Mouse (Mus musculus) MEL (cell line): ENCODE measurements around the gene Anxa8. TPM values are rescaled to one million over a fixed set of nuclear protein-coding genes. Genes with fewer than 3 reads are reported as not detected.

Experiments
- DNase-seq: peaks from one replicate; pipeline ENCODE4 v3.0.0; 2011; ENCODE audit warnings: low read depth, low spot score
- H3K27ac ChIP-seq: 2 replicates; pipeline ENCODE4 v1.5.1; 2012; ENCODE audit warnings: low read depth, mild to moderate bottlenecking, control low read depth, low read length, moderate library complexity; ENCODE audit not compliant: control insufficient read depth
- H3K27me3 ChIP-seq, 2 experiments: fragments of 150-350 bp in 1 of 2; sonication (generic) in 1 of 2; 2 replicates each; pipeline ENCODE4 v1.6.1; 2012; ENCODE audit warnings: low read length in 2 of 2, mild to moderate bottlenecking in 2 of 2, improper control_type of control experiment in 1 of 2, moderate library complexity in 1 of 2; ENCODE audit not compliant: insufficient read depth in 2 of 2, control insufficient read depth in 1 of 2
- H3K36me3 ChIP-seq, 2 experiments: 2 replicates each; pipeline ENCODE4 v1.6.1; 2012 to 2014; ENCODE audit warnings: low read length in 2 of 2, improper control_type of control experiment in 1 of 2, inconsistent platforms in 1 of 2, mild to moderate bottlenecking in 1 of 2; ENCODE audit not compliant: insufficient read depth in 2 of 2, control insufficient read depth in 1 of 2
- H3K4me1 ChIP-seq, 2 experiments: fragments of 150-350 bp in 1 of 2; sonication (generic) in 1 of 2; 2 replicates each; pipeline ENCODE4 v1.6.1; 2012; ENCODE audit warnings: low read length in 2 of 2, improper control_type of control experiment in 1 of 2, mild to moderate bottlenecking in 1 of 2; ENCODE audit not compliant: insufficient read depth in 2 of 2, control insufficient read depth in 1 of 2
- H3K4me3 ChIP-seq, 2 experiments: fragments of 150-350 bp in 1 of 2; sonication (generic) in 1 of 2; 2 replicates each; pipeline ENCODE4 v1.5.1; 2012; ENCODE audit warnings: low read depth in 2 of 2, low read length in 2 of 2, mild to moderate bottlenecking in 2 of 2, moderate library complexity in 2 of 2, control low read depth in 1 of 2, improper control_type of control experiment in 1 of 2; ENCODE audit not compliant: control insufficient read depth in 1 of 2, insufficient read depth in 1 of 2
- H3K79me2 ChIP-seq: 2 replicates; pipeline ENCODE4 v1.6.1; 2012; ENCODE audit warnings: mild to moderate bottlenecking, low read length, moderate library complexity; ENCODE audit not compliant: control insufficient read depth, poor library complexity, insufficient read depth
- H3K9ac ChIP-seq: 2 replicates; pipeline ENCODE4 v1.6.1; 2012; ENCODE audit warnings: low read depth, mild to moderate bottlenecking, control low read depth, low read length, moderate library complexity; ENCODE audit not compliant: control insufficient read depth, poor library complexity, severe bottlenecking
- H3K9me3 ChIP-seq: fragments of 150-350 bp; sonication (generic); replicated peaks from 2 replicates; pipeline ENCODE4 v1.6.1; 2012; ENCODE audit warnings: mild to moderate bottlenecking, low read length, improper control_type of control experiment, moderate library complexity; ENCODE audit not compliant: insufficient read depth
- CHD1 ChIP-seq: IDR thresholded peaks from 2 replicates; pipeline ENCODE4 v1.6.1; 2012; ENCODE audit warnings: low read depth, mild to moderate bottlenecking, inconsistent platforms, low read length, improper control_type of control experiment
- CHD2 ChIP-seq: IDR thresholded peaks from 2 replicates; pipeline ENCODE4 v1.6.1; 2011; ENCODE audit warnings: low read length, improper control_type of control experiment
- CTCF ChIP-seq, 3 experiments: IDR thresholded peaks in 2 of 3; conservative IDR thresholded peaks in 1 of 3; 2 replicates each; pipeline ENCODE4 v1.5.1; 2011 to 2012; ENCODE audit warnings: low read length in 3 of 3, low read depth in 2 of 3, mild to moderate bottlenecking in 2 of 3, improper control_type of control experiment in 1 of 3, inconsistent platforms in 1 of 3, mixed read lengths in 1 of 3, moderate library complexity in 1 of 3; ENCODE audit not compliant: control insufficient read depth in 1 of 3, insufficient read depth in 1 of 3, poor library complexity in 1 of 3, severe bottlenecking in 1 of 3
- ELF1 ChIP-seq: IDR thresholded peaks from 2 replicates; pipeline ENCODE4 v1.6.1; 2014; ENCODE audit warnings: low read depth, mild to moderate bottlenecking, inconsistent platforms, low read length, improper control_type of control experiment, moderate library complexity
- ETS1 ChIP-seq: IDR thresholded peaks from 2 replicates; pipeline ENCODE4 v1.6.1; 2012; ENCODE audit warnings: low read depth, mild to moderate bottlenecking, inconsistent platforms, low read length, improper control_type of control experiment, moderate library complexity
- GABPA ChIP-seq: IDR thresholded peaks from 2 replicates; pipeline ENCODE4 v1.6.1; 2012; ENCODE audit warnings: low read depth, mild to moderate bottlenecking, inconsistent platforms, low read length, improper control_type of control experiment, moderate library complexity
- GATA1 ChIP-seq: IDR thresholded peaks from 2 replicates; pipeline ENCODE4 v1.6.1; 2011; ENCODE audit warnings: low read depth, low read length, improper control_type of control experiment
- HCFC1 ChIP-seq: IDR thresholded peaks from 2 replicates; pipeline ENCODE4 v1.6.1; 2012; ENCODE audit warnings: low read depth, mild to moderate bottlenecking, inconsistent platforms, low read length, improper control_type of control experiment, moderate library complexity
- JUND ChIP-seq: IDR thresholded peaks from 2 replicates; pipeline ENCODE4 v1.6.1; 2011; ENCODE audit warnings: low read depth, mild to moderate bottlenecking, improper control_type of control experiment, low read length
- KAT2A ChIP-seq: conservative IDR thresholded peaks from 2 replicates; pipeline ENCODE4 v1.6.1; 2012; ENCODE audit warnings: low read depth, low read length, improper control_type of control experiment, inconsistent platforms
- MAX ChIP-seq: IDR thresholded peaks from 2 replicates; pipeline ENCODE4 v1.6.1; 2011; ENCODE audit warnings: low read length, improper control_type of control experiment
- MAZ ChIP-seq: IDR thresholded peaks from 2 replicates; pipeline ENCODE4 v1.6.1; 2012; ENCODE audit warnings: low read depth, mild to moderate bottlenecking, inconsistent platforms, low read length, improper control_type of control experiment
- MEF2A ChIP-seq: IDR thresholded peaks from 2 replicates; pipeline ENCODE4 v1.6.1; 2014; ENCODE audit warnings: low read depth, mild to moderate bottlenecking, inconsistent platforms, low read length, improper control_type of control experiment; ENCODE audit not compliant: poor library complexity, insufficient replicate concordance, severe bottlenecking; ENCODE audit errors: extremely low read depth
- MXI1 ChIP-seq: IDR thresholded peaks from 2 replicates; pipeline ENCODE4 v1.6.1; 2011; ENCODE audit warnings: mild to moderate bottlenecking, low read depth, low read length, improper control_type of control experiment
- MYB ChIP-seq: IDR thresholded peaks from 2 replicates; pipeline ENCODE4 v1.6.1; 2011; ENCODE audit warnings: mild to moderate bottlenecking, low read depth, low read length, improper control_type of control experiment
- MYC ChIP-seq: IDR thresholded peaks from 2 replicates; pipeline ENCODE4 v1.6.1; 2011; ENCODE audit warnings: low read depth, mild to moderate bottlenecking, low read length, improper control_type of control experiment, moderate library complexity
- NELFE ChIP-seq: IDR thresholded peaks from 2 replicates; pipeline ENCODE4 v1.6.1; 2011; ENCODE audit warnings: low read depth, low read length, improper control_type of control experiment
- NRF1 ChIP-seq: IDR thresholded peaks from 2 replicates; pipeline ENCODE4 v1.6.1; 2014; ENCODE audit warnings: low read depth, mild to moderate bottlenecking, inconsistent platforms, low read length, improper control_type of control experiment, moderate library complexity; ENCODE audit not compliant: poor library complexity, insufficient read depth, severe bottlenecking
- POLR2A ChIP-seq, 2 experiments: IDR thresholded peaks; 2 replicates each; pipeline ENCODE4 v1.6.1; 2011 to 2012; ENCODE audit warnings: low read length in 2 of 2, mild to moderate bottlenecking in 2 of 2, control low read depth in 1 of 2, improper control_type of control experiment in 1 of 2, low read depth in 1 of 2, moderate library complexity in 1 of 2; ENCODE audit not compliant: control insufficient read depth in 1 of 2, insufficient read depth in 1 of 2, poor library complexity in 1 of 2
- RCOR1 ChIP-seq: IDR thresholded peaks from 2 replicates; pipeline ENCODE4 v1.6.1; 2012; ENCODE audit warnings: low read depth, mild to moderate bottlenecking, inconsistent platforms, low read length, improper control_type of control experiment
- TAL1 ChIP-seq: IDR thresholded peaks from 2 replicates; pipeline ENCODE4 v1.6.1; 2012; ENCODE audit warnings: mild to moderate bottlenecking, inconsistent platforms, low read length, moderate library complexity, mixed read lengths
- TCF12 ChIP-seq: IDR thresholded peaks from 2 replicates; pipeline ENCODE4 v1.6.1; 2014; ENCODE audit warnings: low read depth, mild to moderate bottlenecking, inconsistent platforms, low read length, improper control_type of control experiment, moderate library complexity
- USF1 ChIP-seq: IDR thresholded peaks from 2 replicates; pipeline ENCODE4 v1.6.1; 2014; ENCODE audit warnings: low read depth, mild to moderate bottlenecking, inconsistent platforms, low read length, improper control_type of control experiment, moderate library complexity
- ZC3H11A ChIP-seq: IDR thresholded peaks from 2 replicates; pipeline ENCODE4 v1.6.1; 2012; ENCODE audit warnings: low read depth, mild to moderate bottlenecking, inconsistent platforms, low read length, improper control_type of control experiment
- ZKSCAN1 ChIP-seq: IDR thresholded peaks from 2 replicates; pipeline ENCODE4 v1.6.1; 2012; ENCODE audit warnings: low read depth, mild to moderate bottlenecking, inconsistent platforms, low read length, improper control_type of control experiment, moderate library complexity
- ZNF384 ChIP-seq: IDR thresholded peaks from 2 replicates; pipeline ENCODE4 v1.6.1; 2012; ENCODE audit warnings: low read depth, mild to moderate bottlenecking, inconsistent platforms, low read length, improper control_type of control experiment
- polyA plus RNA-seq, 2 experiments: library from polyadenylated mRNA; stranded (reverse) in 1 of 2; unstranded in 1 of 2; fragments of >175 nt in 1 of 2; fragments of >200 nt in 1 of 2; gene quantifications; 2 replicates each; pipeline versions ENCODE4 v1.2.1 to v1.2.4; 2012; ENCODE audit warnings: low replicate concordance in 2 of 2, low read depth in 1 of 2; ENCODE audit not compliant: insufficient read length in 2 of 2, insufficient read depth in 1 of 2, missing spikeins in 1 of 2
- total RNA-seq: library from RNA; depleted of rRNA; stranded (reverse); fragments of 300-350 nt; gene quantifications from 2 replicates; pipeline ENCODE4 v1.2.3, GENCODE M21; 2012

The Anxa8 gene
- total and polyA plus RNA-seq, 3 experiments = not detected

- Histone ChIP-seq H3K9me3 (no peaks in the 10 kb centered on the region), H3K79me2 (no peaks in the 10 kb centered on the region), H3K4me1 (no peaks in the 10 kb centered on the region), H3K36me3 (no peaks in the 10 kb centered on the region), H3K4me3 (no peak within 1 kb of the TSS), H3K9ac (no peak within 1 kb of the TSS), H3K27ac (no peak within 1 kb of the TSS), H3K27me3 (no peaks in the 10 kb centered on the region)
- no peak for DNase-seq
- TF ChIP-seq ZNF384 (no peak), TAL1 (no peak), GATA1 (no peak), POLR2A (IDR thresholded peaks at IDR 0.05; ENCODE audit: control insufficient read depth in 1 of 2, insufficient read depth in 1 of 2, low read depth in 1 of 2, low read length in 2 of 2, poor library complexity in 1 of 2) (no peak), JUND (no peak), MYC (no peak), MAZ (no peak), CTCF (IDR thresholded peaks at IDR 0.05 in 2 of 3, conservative IDR thresholded peaks at IDR 0.05 in 1 of 3; ENCODE audit: control insufficient read depth in 1 of 3, insufficient read depth in 1 of 3, low read depth in 2 of 3, low read length in 3 of 3, poor library complexity in 1 of 3, severe bottlenecking in 1 of 3) (no peak), HCFC1 (no peak), GABPA (no peak), ETS1 (no peak), NELFE (no peak), CHD2 (no peak)
These were observed 33.3 kb upstream of the Anxa8 start, which contains the start of gene Antxrl for GRCm38 (mm10) chr14:34052516-34052915. Gene Antxrl, plus strand, starts transcription at chr14:34052707.

DNA sequence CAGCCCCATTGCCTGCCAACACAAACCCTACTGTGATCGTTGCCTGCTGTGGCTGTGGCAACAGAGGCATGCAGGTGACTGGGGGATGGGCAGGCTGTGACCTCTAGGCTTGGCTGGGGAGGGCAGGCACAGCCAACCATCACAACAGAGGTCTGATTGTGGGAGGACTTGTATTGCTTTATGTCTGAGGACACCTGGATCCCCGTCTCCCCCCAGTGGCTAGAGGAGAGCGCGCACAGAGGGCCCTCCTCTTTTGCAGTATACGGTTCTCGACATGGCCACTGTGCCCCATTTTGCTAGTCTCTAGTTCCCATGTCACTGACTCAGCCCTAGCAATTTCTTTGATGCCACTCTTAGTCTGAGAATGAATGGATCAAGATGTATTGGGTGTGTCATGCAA is 14.1 kb upstream of the Anxa8 start:
- Histone ChIP-seq H3K4me3 (no peak overlapping the region), H3K9me3 (no peaks in the 10 kb centered on the region), H3K36me3 (no peaks in the 10 kb centered on the region), H3K9ac (no peak overlapping the region), H3K79me2 (no peaks in the 10 kb centered on the region), H3K4me1 (no peaks in the 10 kb centered on the region), H3K27me3 (no peaks in the 10 kb centered on the region), H3K27ac (no peak overlapping the region)
- no peak for DNase-seq
- TF ChIP-seq KAT2A = no peak
- TF ChIP-seq USF1 = no peak

- no peaks in the 10 kb centered on the region for H3K79me2 ChIP-seq
- TF ChIP-seq CHD2 (no peak), NRF1 (no peak), TCF12 (no peak), MAX (no peak), JUND (no peak), USF1 (no peak), ZKSCAN1 (no peak), CHD1 (no peak), GABPA (no peak), MXI1 (no peak), RCOR1 (no peak), ELF1 (no peak), TAL1 (no peak), MEF2A (no peak), CTCF (IDR thresholded peaks at IDR 0.05 in 2 of 3, conservative IDR thresholded peaks at IDR 0.05 in 1 of 3; ENCODE audit: control insufficient read depth in 1 of 3, insufficient read depth in 1 of 3, low read depth in 2 of 3, low read length in 3 of 3, poor library complexity in 1 of 3, severe bottlenecking in 1 of 3) (no peak), ZC3H11A (no peak), MYB (no peak), POLR2A (IDR thresholded peaks at IDR 0.05; ENCODE audit: control insufficient read depth in 1 of 2, insufficient read depth in 1 of 2, low read depth in 1 of 2, low read length in 2 of 2, poor library complexity in 1 of 2) (no peak)
These were observed 10.4 kb upstream of the Anxa8 start for GRCm38 (mm10) chr14:34075346-34075745.

More at GRCm38 (mm10) chr14:34075346-34075745, 10.4 kb upstream of the Anxa8 start:
- Histone ChIP-seq H3K4me1 (no peaks in the 10 kb centered on the region), H3K9ac (no peak overlapping the region), H3K9me3 (no peaks in the 10 kb centered on the region), H3K4me3 (no peak overlapping the region), H3K27me3 (no peaks in the 10 kb centered on the region), H3K36me3 (no peaks in the 10 kb centered on the region), H3K27ac (no peak overlapping the region)
- DNase-seq = no peak
